Mouse (Mus musculus): Measurements from ENCODE around the gene Bco2.

DNA sequence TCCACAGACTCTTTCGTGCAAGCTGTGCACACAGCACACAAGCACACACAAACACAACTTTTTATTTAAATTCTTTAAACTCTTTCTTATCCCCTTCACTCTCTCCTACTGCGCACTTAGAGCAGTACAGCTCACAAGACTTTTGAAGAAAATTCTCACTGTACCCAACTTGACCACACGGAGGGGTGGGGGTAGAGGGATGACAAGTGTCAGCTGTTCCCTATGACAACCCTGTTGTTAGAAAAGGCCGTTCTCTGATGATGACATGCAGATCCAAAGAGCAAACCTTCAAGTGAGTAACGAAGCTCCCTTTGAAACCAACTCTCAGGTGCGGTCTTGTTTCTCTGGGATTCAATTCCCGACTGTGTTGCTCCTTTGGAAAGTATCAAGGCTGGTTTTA is 27.1 kb downstream of the Bco2 start:
- TF ChIP-seq POLR2A (IDR thresholded peaks at IDR 0.05; ENCODE audit: borderline replicate concordance, extremely low read depth, low read depth, low read length) (no peak), CTCF (IDR thresholded peaks at IDR 0.05; ENCODE audit: insufficient read depth, low read length) (no peak)
